Mouse (Mus musculus): ENCODE data around the gene Med1. TPM values are rescaled to one million over a fixed set of nuclear protein-coding genes. Genes with fewer than 3 reads are reported as not detected.

Gene Med1
- polyA plus RNA-seq, 1 experiment from 2014 or later = 85.8 TPM

GRCm38 (mm10) chr11:98142545-98142944, 50.5 kb downstream of the Med1 start:
- H3K4me1 ChIP-seq (ENCODE audit: control insufficient read depth, insufficient read depth, low read length) = no peaks in the 10 kb centered on the region; the same call in 1 of the 2 replicates
- no peak overlapping the region for H3K4me3 ChIP-seq (ENCODE audit: low read depth, low read length)
- no peak overlapping the region for H3K27ac ChIP-seq (replicated peaks; ENCODE audit: low read depth, low read length)
- DNase-seq (ENCODE audit: low spot score) (no peak), ATAC-seq (replicated peaks; ENCODE audit: insufficient number of reproducible peaks, low FRiP score, low TSS enrichment, low read depth) (no peak)
- H3K27me3 ChIP-seq (ENCODE audit: control insufficient read depth, insufficient read depth, low read length) = no peaks in the 10 kb centered on the region
- WGBS = 91% methylated on average over 2 of the region's 2 CpGs
- no peak overlapping the region for H3K4me2 ChIP-seq (ENCODE audit: low read depth, low read length)
- no peak overlapping the region for H3K9ac ChIP-seq (replicated peaks; ENCODE audit: low read length)
- H3K9me3 ChIP-seq (replicated peaks; ENCODE audit: control insufficient read depth, low read length) = no peaks in the 10 kb centered on the region
- no peaks in the 10 kb centered on the region for H3K36me3 ChIP-seq (replicated peaks; ENCODE audit: control insufficient read depth, insufficient read depth, low read depth, low read length)

GRCm38 (mm10) chr11:98138894-98139293, 54.2 kb downstream of the Med1 start:
- no peaks in the 10 kb centered on the region for H3K4me1 ChIP-seq (ENCODE audit: control insufficient read depth, insufficient read depth, low read length)
- no peaks in the 10 kb centered on the region for H3K27me3 ChIP-seq (ENCODE audit: control insufficient read depth, insufficient read depth, low read length)
- WGBS = 83% methylated on average over 7 of the region's 7 CpGs
- no peak for DNase-seq (ENCODE audit: low spot score)
- H3K36me3 ChIP-seq (replicated peaks; ENCODE audit: control insufficient read depth, insufficient read depth, low read depth, low read length) = no peaks in the 10 kb centered on the region
- no peak overlapping the region for H3K4me3 ChIP-seq (ENCODE audit: low read depth, low read length)
- no peaks in the 10 kb centered on the region for H3K9me3 ChIP-seq (replicated peaks; ENCODE audit: control insufficient read depth, low read length)
- H3K9ac ChIP-seq (replicated peaks; ENCODE audit: low read length) = no peak overlapping the region
- no peak overlapping the region for H3K4me2 ChIP-seq (ENCODE audit: low read depth, low read length)
- no peak overlapping the region for H3K27ac ChIP-seq (replicated peaks; ENCODE audit: low read depth, low read length)
- no peak for ATAC-seq (replicated peaks; ENCODE audit: insufficient number of reproducible peaks, low FRiP score, low TSS enrichment, low read depth)

GRCm38 (mm10) chr11:98137836-98138235, 55.3 kb downstream of the Med1 start:
- H3K9me3 ChIP-seq (replicated peaks; ENCODE audit: control insufficient read depth, low read length) = no peaks in the 10 kb centered on the region
- WGBS = 88% methylated on average over 11 of the region's 11 CpGs
- no peaks in the 10 kb centered on the region for H3K36me3 ChIP-seq (replicated peaks; ENCODE audit: control insufficient read depth, insufficient read depth, low read depth, low read length)
- no peak for ATAC-seq (replicated peaks; ENCODE audit: insufficient number of reproducible peaks, low FRiP score, low TSS enrichment, low read depth)
- H3K4me1 ChIP-seq (ENCODE audit: control insufficient read depth, insufficient read depth, low read length) = no peaks in the 10 kb centered on the region
- no peak overlapping the region for H3K4me3 ChIP-seq (ENCODE audit: low read depth, low read length)
- H3K27ac ChIP-seq (replicated peaks; ENCODE audit: low read depth, low read length) = no peak overlapping the region
- no peak overlapping the region for H3K9ac ChIP-seq (replicated peaks; ENCODE audit: low read length)
- H3K4me2 ChIP-seq (ENCODE audit: low read depth, low read length) = no peak overlapping the region
- H3K27me3 ChIP-seq (ENCODE audit: control insufficient read depth, insufficient read depth, low read length) = no peaks in the 10 kb centered on the region
- DNase-seq (ENCODE audit: low spot score) = no peak

- no peaks in the 10 kb centered on the region for H3K36me3 ChIP-seq (replicated peaks; ENCODE audit: control insufficient read depth, insufficient read depth, low read depth, low read length)
- no peaks in the 10 kb centered on the region for H3K4me1 ChIP-seq (ENCODE audit: control insufficient read depth, insufficient read depth, low read length)
- ATAC-seq (replicated peaks; ENCODE audit: insufficient number of reproducible peaks, low FRiP score, low TSS enrichment, low read depth) = no peak
- H3K9ac ChIP-seq (replicated peaks; ENCODE audit: low read length) = no peak overlapping the region
- no peak overlapping the region for H3K4me2 ChIP-seq (ENCODE audit: low read depth, low read length)
- no peak overlapping the region for H3K27ac ChIP-seq (replicated peaks; ENCODE audit: low read depth, low read length)
- no peaks in the 10 kb centered on the region for H3K27me3 ChIP-seq (ENCODE audit: control insufficient read depth, insufficient read depth, low read length)
- no peak overlapping the region for H3K4me3 ChIP-seq (ENCODE audit: low read depth, low read length)
- no peak for DNase-seq (ENCODE audit: low spot score)
- no peaks in the 10 kb centered on the region for H3K9me3 ChIP-seq (replicated peaks; ENCODE audit: control insufficient read depth, low read length)
- 54% methylated on average over 4 of the region's 4 CpGs for WGBS
Measured at GRCm38 (mm10) chr11:98134951-98135350, 58.1 kb downstream of the Med1 start.

GRCm38 (mm10) chr11:98123424-98123823, 69.7 kb downstream of the Med1 start:
- Histone ChIP-seq H3K4me3 (ENCODE audit: low read depth, low read length) (no peak overlapping the region), H3K36me3 (replicated peaks; ENCODE audit: control insufficient read depth, insufficient read depth, low read depth, low read length) (no peaks in the 10 kb centered on the region), H3K9ac (replicated peaks; ENCODE audit: low read length) (no peak overlapping the region), H3K9me3 (replicated peaks; ENCODE audit: control insufficient read depth, low read length) (no peaks in the 10 kb centered on the region), H3K27ac (replicated peaks; ENCODE audit: low read depth, low read length) (no peak overlapping the region), H3K4me1 (ENCODE audit: control insufficient read depth, insufficient read depth, low read length) (no peaks in the 10 kb centered on the region), H3K4me2 (ENCODE audit: low read depth, low read length) (no peak overlapping the region), H3K27me3 (ENCODE audit: control insufficient read depth, insufficient read depth, low read length) (no peaks in the 10 kb centered on the region)
- 97% methylated on average over 5 of the region's 5 CpGs for WGBS
- ATAC-seq (replicated peaks; ENCODE audit: insufficient number of reproducible peaks, low FRiP score, low TSS enrichment, low read depth) = no peak
- DNase-seq (ENCODE audit: low spot score) = no peak

- 92% methylated on average over 1 of the region's 1 CpGs for WGBS
- Histone ChIP-seq H3K9me3 (replicated peaks; ENCODE audit: control insufficient read depth, low read length) (no peaks in the 10 kb centered on the region), H3K27me3 (ENCODE audit: control insufficient read depth, insufficient read depth, low read length) (no peaks in the 10 kb centered on the region), H3K4me1 (ENCODE audit: control insufficient read depth, insufficient read depth, low read length) (no peaks in the 10 kb centered on the region), H3K36me3 (replicated peaks; ENCODE audit: control insufficient read depth, insufficient read depth, low read depth, low read length) (no peaks in the 10 kb centered on the region; the same call in 1 of the 2 replicates), H3K4me3 (ENCODE audit: low read depth, low read length) (no peak overlapping the region), H3K4me2 (ENCODE audit: low read depth, low read length) (no peak overlapping the region), H3K9ac (replicated peaks; ENCODE audit: low read length) (no peak overlapping the region), H3K27ac (replicated peaks; ENCODE audit: low read depth, low read length) (no peak overlapping the region)
- DNase-seq (ENCODE audit: low spot score) = no peak
- ATAC-seq (replicated peaks; ENCODE audit: insufficient number of reproducible peaks, low FRiP score, low TSS enrichment, low read depth) = no peak
Measured at GRCm38 (mm10) chr11:98114363-98114762, 78.7 kb downstream of the Med1 start.

- Histone ChIP-seq H3K36me3 (replicated peaks; ENCODE audit: control insufficient read depth, insufficient read depth, low read depth, low read length) (no peaks in the 10 kb centered on the region; the same call in 1 of the 2 replicates), H3K9ac (replicated peaks; ENCODE audit: low read length) (no peak overlapping the region), H3K27me3 (ENCODE audit: control insufficient read depth, insufficient read depth, low read length) (no peaks in the 10 kb centered on the region), H3K9me3 (replicated peaks; ENCODE audit: control insufficient read depth, low read length) (no peaks in the 10 kb centered on the region), H3K4me1 (ENCODE audit: control insufficient read depth, insufficient read depth, low read length) (no peaks in the 10 kb centered on the region), H3K27ac (replicated peaks; ENCODE audit: low read depth, low read length) (no peak overlapping the region), H3K4me3 (ENCODE audit: low read depth, low read length) (no peak overlapping the region), H3K4me2 (ENCODE audit: low read depth, low read length) (no peak overlapping the region)
- no peak for DNase-seq (ENCODE audit: low spot score)
- 73% methylated on average over 4 of the region's 4 CpGs for WGBS
- ATAC-seq (replicated peaks; ENCODE audit: insufficient number of reproducible peaks, low FRiP score, low TSS enrichment, low read depth) = no peak
Measured at GRCm38 (mm10) chr11:98113504-98113903, 79.6 kb downstream of the Med1 start.

- Histone ChIP-seq H3K36me3 (replicated peaks; ENCODE audit: control insufficient read depth, insufficient read depth, low read depth, low read length) (no peaks in the 10 kb centered on the region; the same call in 1 of the 2 replicates), H3K4me2 (ENCODE audit: low read depth, low read length) (no peak overlapping the region), H3K9me3 (replicated peaks; ENCODE audit: control insufficient read depth, low read length) (no peaks in the 10 kb centered on the region), H3K4me1 (ENCODE audit: control insufficient read depth, insufficient read depth, low read length) (no peaks in the 10 kb centered on the region), H3K27ac (replicated peaks; ENCODE audit: low read depth, low read length) (no peak overlapping the region), H3K4me3 (ENCODE audit: low read depth, low read length) (no peak overlapping the region), H3K9ac (replicated peaks; ENCODE audit: low read length) (no peak overlapping the region), H3K27me3 (ENCODE audit: control insufficient read depth, insufficient read depth, low read length) (no peaks in the 10 kb centered on the region)
- no peak for ATAC-seq (replicated peaks; ENCODE audit: insufficient number of reproducible peaks, low FRiP score, low TSS enrichment, low read depth)
- WGBS = 88% methylated on average over 5 of the region's 5 CpGs
- DNase-seq (ENCODE audit: low spot score) = no peak
Measured at GRCm38 (mm10) chr11:98109706-98110105, 83.4 kb downstream of the Med1 start.
